Mouse (Mus musculus) heart, postnatal 0 days (tissue): ENCODE results near the gene Adgrv1. TPM values are rescaled to one million over a fixed set of nuclear protein-coding genes. Genes with fewer than 3 reads are reported as not detected.

ENCODE experiments used
- ATAC-seq: fragments of 200-750 bp; cut with Nextera tagmentation; 2 replicates; pipeline ENCODE4 v1.8.0; 2017; ENCODE audit warnings: low read depth, moderate number of reproducible peaks, moderate library complexity; ENCODE audit not compliant: insufficient read depth
- DNase-seq: peaks from one replicate; pipeline ENCODE4 v3.0.0-alpha.2; 2016; ENCODE audit warnings: low spot score
- H3K27ac ChIP-seq: fragments of 300-500 bp; sonication (generic); 2 replicates; pipeline ENCODE4 v1.5.1; 2014; ENCODE audit warnings: low read depth, mild to moderate bottlenecking
- H3K27me3 ChIP-seq: fragments of 300-500 bp; sonication (generic); 2 replicates; pipeline ENCODE4 v1.6.1; 2014; ENCODE audit warnings: low read length, mixed read lengths; ENCODE audit not compliant: control insufficient read depth, insufficient read depth
- H3K36me3 ChIP-seq: fragments of 300-500 bp; sonication (generic); replicated peaks from 2 replicates; pipeline ENCODE4 v1.6.1; 2014; ENCODE audit warnings: low read length, mixed read lengths; ENCODE audit not compliant: control insufficient read depth, insufficient read depth
- H3K4me1 ChIP-seq: fragments of 300-500 bp; sonication (generic); 2 replicates; pipeline ENCODE4 v1.6.1; 2014; ENCODE audit warnings: antibody characterized with exemption; ENCODE audit not compliant: control insufficient read depth, insufficient read depth
- H3K4me2 ChIP-seq: fragments of 300-500 bp; sonication (generic); 2 replicates; pipeline ENCODE4 v1.6.1; 2014; ENCODE audit warnings: low read depth, mild to moderate bottlenecking, low read length, moderate library complexity
- H3K4me3 ChIP-seq: fragments of 300-500 bp; sonication (generic); 2 replicates; pipeline ENCODE4 v1.5.1; 2014; ENCODE audit warnings: low read depth, low read length
- H3K9ac ChIP-seq: fragments of 300-500 bp; sonication (generic); replicated peaks from 2 replicates; pipeline ENCODE4 v1.6.1; 2014; ENCODE audit warnings: low read depth, low read length, mixed read lengths
- H3K9me3 ChIP-seq: fragments of 300-500 bp; sonication (generic); replicated peaks from 2 replicates; pipeline ENCODE4 v1.6.1; 2016; ENCODE audit warnings: low read length; ENCODE audit not compliant: control insufficient read depth
- CTCF ChIP-seq: IDR thresholded peaks from 2 replicates; pipeline ENCODE4 v1.5.1; 2016; ENCODE audit warnings: antibody characterized with exemption, control low read depth, low read depth
- EP300 ChIP-seq: IDR thresholded peaks from 2 replicates; pipeline ENCODE4 v1.6.1; 2016; ENCODE audit warnings: antibody characterized with exemption, low read depth
- WGBS: fragments of 180-500 bp; shearing (Covaris S2); extraction: QIAGEN DNeasy Blood & Tissue Kit; methylation state at CpG from one replicate; pipeline ENCODE4 v1.1.7; 2014; 5-methylcytosine and 5-hydroxymethylcytosine counted together
- polyA plus RNA-seq: library from polyadenylated mRNA; unstranded; fragments of >200 nt; fragmentation: Nextera tagmentation; extraction: Ambion mirVana; gene quantifications from 2 replicates; pipeline ENCODE4 v1.2.1, GENCODE M21; 2015
- total RNA-seq: library from RNA; depleted of rRNA; stranded (reverse); fragments of >200 nt; gene quantifications from 2 replicates; pipeline ENCODE4 v1.2.3, GENCODE M21; 2014; ENCODE audit warnings: low replicate concordance

Gene Adgrv1
- total and polyA plus RNA-seq, 2 experiments from 2014 or later = 0.68 to 10.5 TPM

DNA sequence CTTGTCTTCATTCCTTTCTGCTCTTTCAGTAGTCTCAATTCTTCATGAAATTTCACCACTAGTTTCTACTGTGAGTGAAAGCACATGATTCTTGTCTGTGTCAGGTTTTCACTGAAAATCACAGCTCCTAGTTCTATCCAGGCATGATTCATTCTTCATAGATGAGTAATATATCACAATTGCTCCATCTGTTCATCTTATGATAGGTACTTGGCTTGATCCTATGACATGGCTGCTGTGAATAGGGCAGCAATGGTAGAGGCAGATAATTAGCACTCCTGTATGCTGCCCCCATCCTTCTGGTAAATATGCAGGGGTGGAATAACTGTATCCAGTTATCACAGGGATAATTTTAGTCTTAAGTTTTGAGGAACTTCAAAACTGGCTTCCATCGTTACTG, 368.5 kb downstream of the Adgrv1 start:
- H3K4me2 ChIP-seq = no peak overlapping the region
- DNase-seq (no peak), ATAC-seq (no peak)
- H3K9ac ChIP-seq = no peak overlapping the region
- no peaks in the 10 kb centered on the region for H3K4me1 ChIP-seq
- no peaks in the 10 kb centered on the region for H3K27me3 ChIP-seq
- H3K9me3 ChIP-seq = no peaks in the 10 kb centered on the region
- H3K4me3 ChIP-seq = no peak overlapping the region
- TF ChIP-seq CTCF (no peak), EP300 (no peak)
- H3K27ac ChIP-seq = no peak overlapping the region
- 81% methylated on average over 1 of the region's 1 CpGs for WGBS
- H3K36me3 ChIP-seq = no peaks in the 10 kb centered on the region

DNA sequence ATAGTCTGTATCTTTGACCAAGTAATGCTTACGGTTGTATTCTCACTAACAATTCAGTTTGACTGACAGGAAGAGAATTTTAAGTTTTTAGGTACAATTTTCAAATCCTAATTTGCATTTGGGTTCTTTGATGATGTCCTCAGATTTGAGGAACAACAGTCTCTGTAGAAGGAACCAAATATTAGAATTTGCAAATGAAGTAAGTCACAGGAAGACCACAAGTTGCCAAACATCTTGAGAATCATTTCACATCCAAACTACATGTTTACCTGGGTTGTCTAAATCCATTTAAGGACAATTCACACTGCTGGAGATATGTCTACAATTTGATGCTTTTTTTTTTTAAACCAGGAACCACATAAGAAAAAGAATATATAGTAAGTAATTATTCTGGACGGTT, 391.8 kb downstream of the Adgrv1 start:
- Histone ChIP-seq H3K9me3 (no peaks in the 10 kb centered on the region), H3K4me2 (no peak overlapping the region), H3K27me3 (no peaks in the 10 kb centered on the region), H3K27ac (no peak overlapping the region), H3K4me1 (no peaks in the 10 kb centered on the region), H3K4me3 (no peak overlapping the region), H3K36me3 (no peaks in the 10 kb centered on the region), H3K9ac (no peak overlapping the region)
- DNase-seq (no peak), ATAC-seq (no peak)
- no peak for TF ChIP-seq EP300
- WGBS = 79% methylated on average over 2 of the region's 2 CpGs

DNA sequence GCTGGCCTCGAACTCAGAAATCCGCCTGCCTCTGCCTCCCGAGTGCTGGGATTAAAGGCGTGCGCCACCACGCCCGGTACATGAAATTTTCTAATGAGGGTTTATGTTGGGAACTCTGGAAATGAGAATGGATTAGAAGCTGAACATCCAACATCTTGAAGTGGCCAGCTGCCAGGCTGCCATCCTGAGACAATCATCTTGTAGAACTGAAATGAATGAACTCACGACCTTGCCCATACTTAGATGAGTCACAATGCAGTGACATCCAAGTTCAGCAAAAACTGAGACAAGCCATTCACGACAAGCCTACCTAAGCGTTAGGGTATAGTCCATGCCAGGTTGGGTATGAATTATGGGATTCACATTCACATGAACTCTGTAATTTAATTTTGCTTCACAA, 393.1 kb downstream of the Adgrv1 start:
- no peaks in the 10 kb centered on the region for H3K36me3 ChIP-seq
- WGBS = 93% methylated on average over 10 of the region's 10 CpGs
- no peaks in the 10 kb centered on the region for H3K9me3 ChIP-seq
- no peak for ATAC-seq
- H3K4me2 ChIP-seq = no peak overlapping the region
- no peak for TF ChIP-seq CTCF
- no peak for TF ChIP-seq EP300
- no peak for DNase-seq
- H3K27ac ChIP-seq = no peak overlapping the region
- no peaks in the 10 kb centered on the region for H3K27me3 ChIP-seq
- H3K4me1 ChIP-seq = no peaks in the 10 kb centered on the region
- no peak overlapping the region for H3K9ac ChIP-seq
- H3K4me3 ChIP-seq = no peak overlapping the region

DNA sequence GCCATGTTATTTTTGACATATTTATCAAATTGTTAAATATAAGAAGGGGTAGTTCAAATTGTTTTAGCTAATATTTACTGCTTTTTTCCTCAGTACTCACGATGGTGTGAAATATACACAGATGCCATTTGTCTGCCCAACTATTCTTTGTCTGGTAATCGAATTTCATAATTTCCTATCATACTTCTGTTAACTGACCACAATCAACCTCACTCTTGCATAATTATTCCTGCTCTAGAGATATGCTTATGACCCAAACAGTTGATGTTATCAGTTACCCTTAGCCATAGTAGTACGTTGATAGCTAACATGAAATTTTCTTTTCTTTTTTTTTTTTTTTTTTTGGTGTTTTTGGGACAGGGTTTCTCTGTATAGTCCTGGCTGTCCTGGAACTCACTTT, 393.5 kb downstream of the Adgrv1 start:
- TF ChIP-seq CTCF (no peak), EP300 (no peak)
- H3K36me3 ChIP-seq = no peaks in the 10 kb centered on the region
- DNase-seq = no peak
- no peak overlapping the region for H3K4me3 ChIP-seq
- no peaks in the 10 kb centered on the region for H3K9me3 ChIP-seq
- no peak overlapping the region for H3K9ac ChIP-seq
- H3K4me1 ChIP-seq = no peaks in the 10 kb centered on the region
- no peak overlapping the region for H3K4me2 ChIP-seq
- no peak for ATAC-seq
- no peak overlapping the region for H3K27ac ChIP-seq
- H3K27me3 ChIP-seq = no peaks in the 10 kb centered on the region
- WGBS = 92% methylated on average over 3 of the region's 3 CpGs

DNA sequence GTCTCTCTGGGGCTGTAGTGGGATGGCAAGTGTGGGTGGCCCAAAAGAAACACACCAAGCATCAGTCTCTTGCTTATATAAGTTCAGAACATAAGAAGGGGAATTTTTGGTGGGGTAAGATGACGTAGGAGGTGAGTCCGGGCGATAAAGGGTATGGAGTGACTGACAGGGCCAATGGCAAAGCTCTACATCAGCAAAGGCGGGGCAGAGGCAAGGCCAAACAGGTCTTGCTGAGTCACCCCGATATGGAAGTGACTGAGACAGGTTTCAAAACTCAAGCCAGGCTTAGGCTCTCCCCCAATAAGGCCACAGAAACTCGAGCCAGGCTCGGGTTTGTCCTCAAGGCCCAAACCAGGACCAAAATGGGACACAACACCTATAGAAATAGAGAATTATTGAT, 394.1 kb downstream of the Adgrv1 start:
- no peak for TF ChIP-seq EP300
- H3K4me3 ChIP-seq = no peak overlapping the region
- WGBS = 82% methylated on average over 7 of the region's 7 CpGs
- ATAC-seq (no peak), DNase-seq (no peak)
- no peaks in the 10 kb centered on the region for H3K4me1 ChIP-seq
- H3K27ac ChIP-seq = no peak overlapping the region
- H3K9ac ChIP-seq = no peak overlapping the region
- H3K4me2 ChIP-seq = no peak overlapping the region
- no peaks in the 10 kb centered on the region for H3K27me3 ChIP-seq
- no peaks in the 10 kb centered on the region for H3K36me3 ChIP-seq
- no peaks in the 10 kb centered on the region for H3K9me3 ChIP-seq

DNA sequence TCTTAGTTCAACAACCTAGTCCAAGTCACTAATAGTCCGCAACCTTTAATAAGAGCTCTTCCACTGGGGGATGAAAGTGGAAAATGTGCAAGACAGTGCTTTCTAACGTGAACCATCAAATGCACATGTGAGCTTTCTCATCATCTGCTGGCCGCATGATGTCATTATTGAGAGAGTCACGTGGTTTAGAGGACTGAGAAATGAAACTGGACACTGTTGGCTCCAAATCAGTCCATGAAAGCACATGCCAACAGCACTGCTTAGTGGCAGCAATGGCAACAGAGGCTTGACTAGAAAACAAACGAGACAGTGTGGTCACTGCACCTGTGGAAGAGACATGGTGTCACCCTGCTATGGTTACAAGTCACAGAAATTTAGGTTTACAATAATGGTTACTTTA, 395.0 kb downstream of the Adgrv1 start:
- Histone ChIP-seq H3K27ac (no peak overlapping the region), H3K4me3 (no peak overlapping the region), H3K4me1 (no peaks in the 10 kb centered on the region), H3K9ac (no peak overlapping the region), H3K36me3 (no peaks in the 10 kb centered on the region), H3K4me2 (no peak overlapping the region), H3K27me3 (no peaks in the 10 kb centered on the region), H3K9me3 (no peaks in the 10 kb centered on the region)
- ATAC-seq (no peak), DNase-seq (no peak)
- 72% methylated on average over 5 of the region's 5 CpGs for WGBS
- no peak for TF ChIP-seq EP300
- no peak for TF ChIP-seq CTCF
